Mouse (Mus musculus) pancreas, adult 10 weeks (tissue): Measurements from ENCODE around the gene Amy1. TPM values are rescaled to one million over a fixed set of nuclear protein-coding genes. Genes with fewer than 3 reads are reported as not detected.

Source experiments
- polyA plus RNA-seq: library from polyadenylated mRNA; stranded (reverse); fragments of 350-450 nt; fragmentation: Illumina TruSeq; extraction: RNeasy Lipid Tissue Mini Kit (QIAGEN cat#74804); gene quantifications from one replicate; pipeline ENCODE4 v1.2.3, GENCODE M21; 2015; ENCODE audit warnings: low read depth, low replicate concordance; ENCODE audit not compliant: insufficient read depth

Amy1 gene
- polyA plus RNA-seq = 74.0 TPM

GRCm38 (mm10) chr3:113606599-113606998 lies at the start of gene Amy1:
Amy1 (minus strand) TSS chr3:113606699.

GRCm38 (mm10) chr3:113629606-113630359 lies 23.3 kb upstream of the Amy1 start, which contains the start of gene Rnpc3:
Rnpc3 (minus strand) TSS chr3:113630149.

GRCm38 (mm10) chr3:113532328-113532727 lies 74.2 kb downstream of the Amy1 start, which contains the start of gene Amy2a1:
Amy2a1 (minus strand) TSS chr3:113532428.

Other genes starting within 250 kb of the Amy1 start
- not detected for gene Amy2a1, start 74.3 kb downstream of the Amy1 start, polyA plus RNA-seq
- gene Rnpc3, start 23.4 kb upstream of the Amy1 start, polyA plus RNA-seq = 7.6 TPM